Mouse (Mus musculus) layer of hippocampus, adult 2 months (tissue): ENCODE measurements around the gene Yaf2. TPM values are rescaled to one million over a fixed set of nuclear protein-coding genes. Genes with fewer than 3 reads are reported as not detected.
"Not testable (repeated sequence)": the region's sequence is repeated elsewhere in the genome, so short reads cannot be mapped to it uniquely, and the experiment has no call there.

Source experiments
- DNase-seq, 2 experiments: peaks; one replicate each; pipeline ENCODE4 v3.0.0; 2022; ENCODE audit warnings: low spot score in 2 of 2
- H3K27ac ChIP-seq: fragments of 200-600 bp; 2 replicates; pipeline ENCODE4 v1.8.1; 2022
- H3K4me3 ChIP-seq: fragments of 200-600 bp; 2 replicates; pipeline ENCODE4 v1.8.1; 2022; ENCODE audit warnings: mild to moderate bottlenecking
- CTCF ChIP-seq: fragments of 200-600 bp; conservative IDR thresholded peaks from 2 replicates; pipeline ENCODE4 v1.8.1; 2022; ENCODE audit warnings: antibody characterized with exemption, mild to moderate bottlenecking, moderate library complexity
- total RNA-seq, 2 experiments: library from RNA; stranded (reverse); gene quantifications; 2 replicates each; pipeline ENCODE4 v1.2.3; 2021

Yaf2 gene
- total RNA-seq, 2 experiments from 2014 or later, result 85.7 to 87.2 TPM

- no peak for TF ChIP-seq CTCF
- H3K27ac ChIP-seq, result no peak overlapping the region
- H3K4me3 ChIP-seq, result no peak overlapping the region
- DNase-seq, result no peak
Measured at GRCm38 (mm10) chr15:93263566-93263965, 73.2 kb downstream of the Yaf2 start.

- peak; percentile 65 for TF ChIP-seq CTCF
- Histone ChIP-seq H3K4me3 (no peak overlapping the region), H3K27ac (no peak overlapping the region)
- DNase-seq, result no peak
Measured at GRCm38 (mm10) chr15:93262818-93263217, 73.9 kb downstream of the Yaf2 start.

GRCm38 (mm10) chr15:93262274-93262673, 74.5 kb downstream of the Yaf2 start:
- DNase-seq, result no peak
- no peak overlapping the region for H3K4me3 ChIP-seq
- TF ChIP-seq CTCF, result no peak
- no peak overlapping the region for H3K27ac ChIP-seq

- no peak for DNase-seq
- H3K27ac ChIP-seq, result no peak overlapping the region
- no peak overlapping the region for H3K4me3 ChIP-seq
- TF ChIP-seq CTCF, result no peak
Measured at GRCm38 (mm10) chr15:93259933-93260332, 76.8 kb downstream of the Yaf2 start.

- Histone ChIP-seq H3K27ac (no peak overlapping the region), H3K4me3 (no peak overlapping the region)
- DNase-seq, result no peak
- TF ChIP-seq CTCF, result no peak
Measured at GRCm38 (mm10) chr15:93255295-93255694, 81.4 kb downstream of the Yaf2 start.

- no peak for TF ChIP-seq CTCF
- DNase-seq, result no peak
- Histone ChIP-seq H3K27ac (no peak overlapping the region), H3K4me3 (no peak overlapping the region)
Measured at GRCm38 (mm10) chr15:93253172-93253571, 83.6 kb downstream of the Yaf2 start.

- H3K27ac ChIP-seq, result 0 out of 2 replicates have a peak overlapping the region, but pooled peaks have one; percentile 40
- no peak for DNase-seq
- H3K4me3 ChIP-seq, result no peak overlapping the region
- TF ChIP-seq CTCF, result no peak
Measured at GRCm38 (mm10) chr15:93252396-93252795, 84.3 kb downstream of the Yaf2 start.

- Histone ChIP-seq H3K4me3 (no peak overlapping the region), H3K27ac (0 out of 2 replicates have a peak overlapping the region, but pooled peaks have one; percentile 40)
- peak; percentile 71 for TF ChIP-seq CTCF
- DNase-seq, result peak in 1 of 2 experiments; percentile 37
Measured at GRCm38 (mm10) chr15:93251553-93252250, 85.0 kb downstream of the Yaf2 start.

- no peak for TF ChIP-seq CTCF
- H3K4me3 ChIP-seq, result no peak overlapping the region
- no peak for DNase-seq
- no peak overlapping the region for H3K27ac ChIP-seq
Measured at GRCm38 (mm10) chr15:93243202-93243601, 93.5 kb downstream of the Yaf2 start.

- not testable (repeated sequence) for H3K27ac ChIP-seq, H3K4me3 ChIP-seq, DNase-seq
Measured at GRCm38 (mm10) chr15:93236456-93236855, 100.3 kb downstream of the Yaf2 start.

Other genes with a start within 250 kb of the Yaf2 start
- gene Gxylt1, start 61.8 kb downstream of the Yaf2 start, total RNA-seq, result 10 to 100 TPM in 1 of 2 experiments, 1 to 10 TPM in 1; 8.9 to 10.8 TPM
- 10 to 100 TPM; 71.0 to 80.2 TPM for gene Zcrb1, start 61.4 kb upstream of the Yaf2 start, total RNA-seq
- gene Pphln1, start 61.4 kb upstream of the Yaf2 start, total RNA-seq, result 10 to 100 TPM; 39.2 to 41.3 TPM